Comparison of ENCODE assay signal across 1 mouse cellular context in the genomic region with DNA sequence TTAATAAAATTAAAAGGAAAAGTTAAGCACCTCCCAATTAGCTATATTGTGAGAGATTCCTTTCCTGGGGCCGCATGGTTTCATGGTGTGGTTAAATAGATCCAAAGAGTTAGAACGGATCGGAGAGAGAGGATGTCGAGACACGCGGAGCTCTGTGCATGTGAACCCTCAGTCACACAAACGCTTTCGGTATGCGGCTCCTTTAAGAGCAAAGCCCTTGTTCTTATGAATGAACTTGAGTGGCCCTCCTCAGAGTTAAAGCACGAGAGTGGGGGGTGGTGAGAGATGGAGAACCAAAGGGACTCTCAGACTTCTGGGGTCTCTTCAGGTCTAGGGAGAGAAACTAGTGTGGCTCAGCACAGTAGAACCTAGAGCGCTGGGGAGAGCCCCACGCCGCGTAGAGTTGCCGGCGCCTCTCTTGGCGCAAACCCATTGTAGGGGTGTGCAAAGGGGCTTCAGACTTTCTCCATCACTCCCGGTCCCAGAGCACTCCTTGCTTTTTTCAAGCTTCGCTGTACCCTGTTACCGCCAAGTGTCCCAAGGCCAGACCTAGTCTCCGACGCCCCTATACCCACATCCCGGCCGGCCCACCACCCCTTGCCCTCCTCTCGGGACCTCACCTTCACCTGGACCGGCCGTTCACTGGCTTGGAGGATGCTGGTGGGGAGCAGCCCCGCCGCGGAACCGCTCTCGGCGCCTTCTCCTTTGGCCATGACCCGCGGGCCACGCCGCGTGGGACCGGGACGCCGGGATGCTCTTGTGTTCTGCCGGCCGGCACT.
TF ChIP-seq lines count a peak whose summit lies in the region.

No protein-coding gene starts in this region.

TF ChIP-seq in CH12.LX, 34 proteins besides CTCF, POLR2A, EP300 and RAD21 (continued from another document):
- no peak for TF ChIP-seq MXI1 (IDR thresholded peaks at IDR 0.05; ENCODE audit: low read depth, low read length)
- TF ChIP-seq SMC3 (IDR thresholded peaks at IDR 0.05; ENCODE audit: low read depth, low read length): no peak
- no peak; the same call in 1 of the 2 replicates for TF ChIP-seq UBTF (IDR thresholded peaks at IDR 0.05; ENCODE audit: low read depth, low read length)
- TF ChIP-seq POLR2AphosphoS2 (IDR thresholded peaks at IDR 0.05; ENCODE audit: low read depth, low read length): no peak
- peak; percentile 80 for TF ChIP-seq MYC (IDR thresholded peaks at IDR 0.05; ENCODE audit: low read depth, low read length)
- no peak for TF ChIP-seq ZNF384 (IDR thresholded peaks at IDR 0.05; ENCODE audit: low read depth, low read length)
- TF ChIP-seq ZMIZ1 (IDR thresholded peaks at IDR 0.05; ENCODE audit: low read depth, low read length): no peak
- TF ChIP-seq BHLHE40 (IDR thresholded peaks at IDR 0.05; ENCODE audit: low read depth, low read length): peak; percentile 65
- TF ChIP-seq TCF12 (IDR thresholded peaks at IDR 0.05; ENCODE audit: low read depth, low read length): no peak
- peak; percentile 52; the same call in 1 of the 2 replicates for TF ChIP-seq MAX (IDR thresholded peaks at IDR 0.05; ENCODE audit: low read length)
- no peak for TF ChIP-seq HCFC1 (IDR thresholded peaks at IDR 0.05; ENCODE audit: low read depth, low read length)
- TF ChIP-seq IRF4 (IDR thresholded peaks at IDR 0.05; ENCODE audit: low read depth, low read length): no peak; the same call in 1 of the 2 replicates
- no peak for TF ChIP-seq MEF2A (IDR thresholded peaks at IDR 0.05; ENCODE audit: borderline replicate concordance, low read depth, low read length)
- TF ChIP-seq USF1 (IDR thresholded peaks at IDR 0.05; ENCODE audit: low read depth, low read length): no peak
- TF ChIP-seq ZC3H11A (IDR thresholded peaks at IDR 0.05; ENCODE audit: low read depth, low read length): no peak
- no peak for TF ChIP-seq RCOR1 (conservative IDR thresholded peaks at IDR 0.05; ENCODE audit: low read depth, low read length)
- no peak for TF ChIP-seq NELFE (IDR thresholded peaks at IDR 0.05; ENCODE audit: low read depth, low read length)
- TF ChIP-seq SIN3A (IDR thresholded peaks at IDR 0.05; ENCODE audit: low read length): no peak
